Mouse (Mus musculus) left cerebral cortex, postnatal 25 days (tissue): ENCODE measurements at regions not wholly inside any gene's neighbourhood (a gene's known extent, or its start where the extent isn't known, plus 50 kb on each side); places are given as distances from the start of the nearest gene placed in this dataset.

Experiments used
- DNase-seq, 2 experiments: peaks; one replicate each; pipeline ENCODE4 v3.0.0; 2022; ENCODE audit warnings: low spot score in 2 of 2, mixed read lengths in 1 of 2
- intact Hi-C: fragments of 180-260 bp; cut with DNase I; formaldehyde crosslinking; loops from one replicate; pipeline ENCODE4 v1.15.1; 2025

GRCm38 (mm10) chr12:32273474-32273873, 65.0 kb upstream of the Pik3cg start:
- intact Hi-C loops: no loop called here
- no peak for DNase-seq

- DNase-seq: no peak
- intact Hi-C loops: no loop called here
These were observed 71.4 kb upstream of the Pik3cg start for GRCm38 (mm10) chr12:32279861-32280260.

GRCm38 (mm10) chr12:32280309-32280708, 71.8 kb upstream of the Pik3cg start:
- no peak for DNase-seq
- intact Hi-C loops: no loop called here

DNA sequence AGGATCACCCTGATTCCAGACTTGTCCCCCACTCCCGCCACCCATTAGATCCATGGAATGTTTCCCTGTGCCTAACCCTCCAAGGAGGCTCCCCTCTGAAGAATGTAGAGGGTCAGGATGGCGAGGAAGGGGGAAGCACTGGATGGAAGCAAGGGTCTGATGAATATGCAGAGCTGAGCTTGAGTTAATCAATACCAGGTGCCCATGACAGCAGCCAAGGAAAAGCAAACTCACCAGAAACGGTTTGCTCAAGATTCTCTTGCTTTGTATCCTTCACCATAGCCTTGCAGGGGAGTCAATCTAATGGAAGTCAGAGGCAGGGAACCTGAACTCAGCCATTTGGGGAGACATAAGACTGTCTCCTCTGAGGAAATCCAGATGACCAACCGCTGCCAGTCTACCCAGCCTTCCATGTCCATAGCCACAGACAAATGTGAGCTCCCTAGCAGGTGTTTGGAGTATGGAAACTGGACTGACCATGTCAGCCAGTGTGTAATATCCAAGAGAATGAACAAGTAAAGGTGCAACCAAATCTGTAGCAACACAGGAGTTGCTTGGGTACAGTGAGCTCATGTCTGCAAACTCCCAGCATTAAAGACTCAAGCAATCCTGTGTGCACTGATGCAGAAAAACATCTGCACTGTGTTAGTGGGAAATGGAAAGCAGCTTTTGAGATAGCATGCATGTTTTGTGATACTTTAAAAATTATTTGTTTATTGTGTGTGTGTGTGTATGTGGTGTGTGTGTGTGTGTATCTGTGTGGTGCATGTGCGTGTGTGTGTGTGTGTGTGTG, 74.1 kb upstream of the Pik3cg start:
- intact Hi-C loops: no loop called here

GRCm38 (mm10) chr12:32285039-32285438, 76.6 kb upstream of the Pik3cg start:
- no peak for DNase-seq
- intact Hi-C loops: no loop called here

More for the DNA sequence above, 74.1 kb upstream of the Pik3cg start:
- DNase-seq: no peak

DNA sequence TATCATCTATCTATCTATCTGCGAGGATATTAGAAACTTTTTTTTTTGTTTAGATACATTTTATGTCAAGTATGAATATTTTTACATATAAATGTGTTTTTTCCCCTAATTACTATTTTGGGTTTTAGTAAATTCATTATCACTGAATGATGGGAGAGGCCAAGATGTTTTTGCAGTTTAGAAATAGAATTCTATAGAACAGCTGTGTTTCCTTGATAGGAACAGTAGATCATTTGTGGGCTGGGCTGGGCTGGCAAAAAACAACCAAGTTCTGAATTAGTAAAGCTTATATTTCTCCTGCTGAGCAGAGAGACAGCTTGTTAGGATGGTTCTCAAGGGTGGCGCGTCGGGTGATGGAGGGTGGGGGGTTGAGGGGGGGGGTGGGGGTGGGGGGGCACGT, 78.2 kb upstream of the Pik3cg start:
- intact Hi-C loops: no loop called here
- DNase-seq: no peak

DNA sequence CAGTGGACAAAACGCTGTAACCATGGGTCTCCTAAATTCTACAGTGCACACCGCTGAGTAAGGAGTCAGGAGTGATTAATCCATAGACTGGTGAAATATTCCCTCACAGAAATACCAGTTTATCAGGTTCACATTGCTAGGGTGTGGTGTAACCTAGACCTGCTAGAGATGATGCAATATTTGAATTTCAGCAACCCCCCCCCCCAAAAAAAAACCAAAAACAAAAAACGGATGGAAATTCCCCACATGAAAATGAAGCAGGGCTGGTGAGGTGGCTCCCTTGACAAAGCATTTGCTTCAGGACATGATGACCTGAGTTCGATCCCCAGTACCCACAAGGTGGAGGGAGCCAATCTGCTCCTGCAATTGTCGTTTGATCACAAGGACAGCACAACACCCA, 82.7 kb upstream of the Pik3cg start:
- intact Hi-C loops: no loop called here
- DNase-seq: no peak

GRCm38 (mm10) chr12:32291962-32292748, 83.7 kb upstream of the Pik3cg start:
- intact Hi-C loops: loop anchor here (1.0 kb wide), 2 partner anchors 87 to 605 kb away; no protein-coding TSS in a partner anchor
- DNase-seq: peak; percentile 60 to 66

DNA sequence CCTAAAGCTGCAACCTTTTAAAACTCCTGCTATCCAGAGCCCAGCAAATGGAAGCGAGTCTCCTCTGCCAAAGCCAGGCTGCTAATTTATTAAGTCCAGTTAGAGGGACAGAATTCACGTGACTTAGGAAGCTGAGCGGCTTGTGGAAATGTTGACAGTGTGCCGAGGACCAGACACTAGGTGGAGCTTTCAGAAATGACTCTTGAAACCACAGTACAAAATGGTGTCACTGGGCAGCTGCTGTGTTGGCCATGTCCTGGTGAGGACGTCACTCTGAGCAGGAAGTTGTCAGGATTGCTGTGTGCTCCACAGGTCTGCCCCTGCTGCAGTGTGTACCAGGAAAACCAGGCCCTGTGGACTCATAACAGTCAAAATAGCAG, 84.3 kb upstream of the Pik3cg start:
- no peak for DNase-seq
- intact Hi-C loops: loop anchor here (1.0 kb wide), 2 partner anchors 87 to 605 kb away; no protein-coding TSS in a partner anchor

DNA sequence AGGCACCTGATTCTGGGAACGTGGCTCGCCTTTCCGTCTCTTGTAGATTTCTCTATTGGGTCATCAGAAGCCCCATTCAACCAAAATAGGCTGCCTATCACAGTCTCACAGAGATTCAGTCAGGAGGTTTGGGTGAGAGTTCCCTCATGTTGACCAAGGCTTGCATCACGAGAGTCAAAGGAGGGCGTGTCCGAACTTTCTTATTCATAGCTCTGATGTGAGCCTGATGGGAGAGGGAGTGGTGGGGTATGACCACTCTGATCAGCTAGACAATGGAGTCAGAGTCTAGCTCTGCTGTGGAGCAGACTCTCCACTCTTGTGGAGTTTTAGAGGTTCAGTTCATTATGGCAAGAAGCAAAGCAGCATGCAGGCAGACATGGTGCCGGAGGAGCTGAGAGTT, 81.1 kb upstream of the Ccdc71l start:
- intact Hi-C loops: no loop called here
- no peak for DNase-seq

DNA sequence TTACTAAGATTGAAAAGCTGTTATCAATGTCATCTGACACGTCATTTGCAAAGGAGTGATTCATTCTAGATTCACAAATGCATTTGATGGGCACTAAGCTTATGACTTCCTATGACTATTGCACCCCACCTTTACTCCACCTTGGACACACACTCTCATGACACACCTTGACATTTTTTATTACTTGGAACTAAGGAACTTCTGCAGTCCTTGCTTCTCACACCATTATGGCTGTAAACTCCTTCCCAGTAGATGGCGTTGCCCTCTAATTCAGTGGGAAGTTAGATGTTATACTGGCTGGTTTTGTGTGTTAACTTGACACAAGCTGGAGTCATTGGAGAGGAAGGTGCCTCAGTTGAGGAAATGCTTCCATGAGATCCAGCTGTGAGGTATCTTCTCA, 78.8 kb upstream of the Ccdc71l start:
- no peak for DNase-seq
- intact Hi-C loops: no loop called here

DNA sequence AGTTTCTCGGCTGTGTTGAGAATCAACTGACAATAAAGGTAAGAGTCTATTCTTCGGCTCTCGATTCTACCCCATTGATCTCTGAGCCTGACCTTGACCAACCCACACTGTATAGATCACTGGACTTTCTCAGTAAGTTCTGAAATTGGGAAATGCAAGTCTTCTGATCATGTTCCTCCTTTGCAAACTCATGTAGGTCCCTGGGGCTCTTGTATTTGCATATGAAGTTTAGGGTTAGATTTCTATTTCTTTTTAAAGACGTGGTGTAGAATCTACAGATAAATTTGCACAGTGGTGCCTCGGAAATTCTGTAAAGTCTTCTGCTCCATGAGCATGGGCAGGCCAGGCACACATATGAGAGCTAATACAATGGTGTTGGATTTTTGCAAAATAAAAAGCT, 72.8 kb upstream of the Ccdc71l start:
- intact Hi-C loops: no loop called here
- DNase-seq: no peak

- DNase-seq: peak in 1 of 2 experiments; percentile 55
- intact Hi-C loops: no loop called here
These were observed 72.2 kb upstream of the Ccdc71l start for GRCm38 (mm10) chr12:32306326-32306725.

DNA sequence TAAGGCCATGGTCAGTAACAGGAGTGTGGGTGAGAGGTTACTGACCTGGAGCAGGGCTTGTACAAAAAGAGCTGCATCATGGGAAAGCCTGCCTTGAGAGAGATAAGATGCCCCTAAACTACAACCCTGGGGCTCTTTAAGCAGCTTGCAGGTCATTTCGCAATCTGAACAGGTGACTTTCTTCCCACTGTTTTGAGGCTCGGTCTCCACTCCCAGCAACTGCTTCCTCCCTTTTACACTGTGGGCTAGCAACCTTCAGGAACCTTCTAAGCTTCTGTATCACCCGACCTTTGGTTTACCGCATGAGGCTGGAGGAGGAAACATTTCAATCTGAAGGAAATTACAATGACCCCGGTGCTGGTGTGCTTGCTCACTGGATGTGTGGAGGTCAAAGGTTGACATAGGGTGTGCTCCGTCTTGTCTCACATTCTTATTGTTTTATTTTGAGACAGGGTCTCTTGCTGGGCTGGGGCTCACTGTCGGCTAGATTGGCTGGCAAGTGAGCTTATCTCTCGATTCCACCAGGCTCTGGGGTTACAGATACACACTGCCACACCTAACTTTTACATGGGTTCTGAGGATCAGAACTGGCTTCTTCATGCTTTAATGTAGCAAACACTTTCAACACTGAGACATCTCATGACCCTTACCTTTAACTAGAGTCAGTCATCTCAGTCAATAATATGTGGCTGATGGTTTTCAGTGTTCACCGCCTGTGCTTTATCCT, 71.1 kb upstream of the Ccdc71l start:
- no peak for DNase-seq

DNA sequence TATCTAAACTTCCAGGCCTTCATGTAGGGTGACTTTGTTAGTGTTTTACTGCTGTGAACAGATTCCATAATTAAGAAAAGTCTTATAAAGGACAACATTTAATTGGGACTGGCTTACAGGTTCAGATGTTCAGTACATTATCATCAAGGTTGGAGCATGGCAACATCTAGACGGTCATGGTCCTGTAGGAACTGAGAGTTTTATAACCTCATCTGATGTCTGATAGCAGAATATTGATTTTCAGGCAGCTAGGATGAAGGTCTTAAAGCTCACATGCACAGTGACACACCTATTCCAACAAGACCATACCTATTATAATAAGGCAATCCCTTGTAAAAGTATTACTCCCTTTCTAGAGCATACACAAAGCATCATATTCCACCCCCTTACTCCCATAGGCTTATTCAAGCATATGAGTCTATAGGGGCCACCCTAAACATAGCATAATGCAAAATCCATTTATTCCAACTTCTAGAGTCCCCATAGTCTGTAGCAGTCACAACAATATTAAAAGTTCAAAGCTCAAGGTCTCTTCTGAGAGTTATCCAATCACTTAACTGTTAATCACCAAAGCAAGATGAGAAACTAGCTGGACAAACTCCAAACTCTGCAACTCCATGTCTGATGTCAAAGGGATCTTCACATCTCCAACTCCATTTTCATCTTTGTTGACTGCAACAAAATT, 63.3 kb upstream of the Ccdc71l start:
- DNase-seq: no peak

More for the DNA sequence above, 71.1 kb upstream of the Ccdc71l start:
- intact Hi-C loops: no loop called here

More for the DNA sequence above, 63.3 kb upstream of the Ccdc71l start:
- intact Hi-C loops: no loop called here
